Mouse (Mus musculus) small intestine, adult 2 months (tissue): ENCODE results near the gene Rhot1.

ENCODE experiments used
- CTCF ChIP-seq: fragments of 200-500 bp; IDR thresholded peaks from 2 replicates; pipeline ENCODE4 v1.5.1; 2012; ENCODE audit warnings: low read depth, mild to moderate bottlenecking, control low read depth, inconsistent platforms, low read length, moderate library complexity, mixed read lengths; ENCODE audit not compliant: insufficient replicate concordance, insufficient read length; ENCODE audit errors: extremely low read depth
- POLR2A ChIP-seq: fragments of 200-500 bp; IDR thresholded peaks from 2 replicates; pipeline ENCODE4 v1.6.1; 2012; ENCODE audit warnings: low read depth, mild to moderate bottlenecking, control low read depth, inconsistent platforms, low read length, moderate library complexity

- TF ChIP-seq CTCF (no peak), POLR2A (no peak)
Measured at GRCm38 (mm10) chr11:80181021-80181749, 27.6 kb upstream of the Rhot1 start.
